Mouse (Mus musculus): ENCODE data around the gene Proser2. TPM values are rescaled to one million over a fixed set of nuclear protein-coding genes. Genes with fewer than 3 reads are reported as not detected.

Proser2 gene
- polyA plus RNA-seq, 2 experiments: 1.6 to 3.0 TPM

GRCm38 (mm10) chr2:6075530-6075896 lies 54.5 kb downstream of the Proser2 start:
- Histone ChIP-seq H3K27ac (no peak overlapping the region), H3K4me1 (replicated peaks; ENCODE audit: control insufficient read depth in 2 of 2, insufficient read depth in 2 of 2, low read length in 1 of 2) (peaks cover 0 to 22% of the 10 kb centered on the region in 2 experiments; a peak in 3 of 4 replicates), H3K27me3 (ENCODE audit: control insufficient read depth, insufficient read depth, low read length) (no peaks in the 10 kb centered on the region), H3K4me2 (ENCODE audit: low read depth) (no peak overlapping the region), H3K4me3 (ENCODE audit: insufficient read depth in 1 of 2, low read depth in 2 of 2, low read length in 2 of 2) (no peak overlapping the region), H3K9me3 (ENCODE audit: control insufficient read depth, low read length) (no peaks in the 10 kb centered on the region), H3K9ac (replicated peaks) (no peak overlapping the region), H3K36me3 (replicated peaks; ENCODE audit: control insufficient read depth, insufficient read depth, low read depth) (no peaks in the 10 kb centered on the region)
- TF ChIP-seq CTCF (IDR thresholded peaks at IDR 0.05; ENCODE audit: low read depth) (no peak), EP300 (IDR thresholded peaks at IDR 0.05; ENCODE audit: low read depth) (no peak)
- 34% methylated on average over 1 of the region's 1 CpGs for WGBS (ENCODE audit: insufficient replicate concordance)
- DNase-seq (ENCODE audit: low read depth in 3 of 3, low spot score in 3 of 3) (no peak), ATAC-seq (ENCODE audit: insufficient read depth) (no peak)

GRCm38 (mm10) chr2:6074891-6075529 lies 55.0 kb downstream of the Proser2 start:
- H3K27ac ChIP-seq: no peak overlapping the region
- 0 out of 2 replicates have a peak, but pooled peaks have one; percentile 17 for ATAC-seq (ENCODE audit: insufficient read depth)
- H3K4me1 ChIP-seq (replicated peaks; ENCODE audit: control insufficient read depth in 2 of 2, insufficient read depth in 2 of 2, low read length in 1 of 2): peaks cover 0 to 22% of the 10 kb centered on the region in 2 experiments; a peak in 3 of 4 replicates
- DNase-seq (ENCODE audit: low read depth in 3 of 3, low spot score in 3 of 3): no peak
- H3K27me3 ChIP-seq (ENCODE audit: control insufficient read depth, insufficient read depth, low read length): no peaks in the 10 kb centered on the region
- H3K4me2 ChIP-seq (ENCODE audit: low read depth): no peak overlapping the region
- no peaks in the 10 kb centered on the region for H3K36me3 ChIP-seq (replicated peaks; ENCODE audit: control insufficient read depth, insufficient read depth, low read depth)
- 53% methylated on average over 10 of the region's 10 CpGs for WGBS (ENCODE audit: insufficient replicate concordance)
- TF ChIP-seq EP300 (IDR thresholded peaks at IDR 0.05; ENCODE audit: low read depth) (no peak), CTCF (IDR thresholded peaks at IDR 0.05; ENCODE audit: low read depth) (no peak)
- no peak overlapping the region for H3K9ac ChIP-seq (replicated peaks)
- H3K4me3 ChIP-seq (ENCODE audit: insufficient read depth in 1 of 2, low read depth in 2 of 2, low read length in 2 of 2): no peak overlapping the region
- no peaks in the 10 kb centered on the region for H3K9me3 ChIP-seq (ENCODE audit: control insufficient read depth, low read length)

GRCm38 (mm10) chr2:6072685-6073260 lies 57.2 kb downstream of the Proser2 start:
- Histone ChIP-seq H3K27ac (no peak overlapping the region), H3K27me3 (ENCODE audit: control insufficient read depth, insufficient read depth, low read length) (no peaks in the 10 kb centered on the region), H3K36me3 (replicated peaks; ENCODE audit: control insufficient read depth, insufficient read depth, low read depth) (no peaks in the 10 kb centered on the region), H3K4me1 (replicated peaks; ENCODE audit: control insufficient read depth in 2 of 2, insufficient read depth in 2 of 2, low read length in 1 of 2) (peaks cover 0 to 22% of the 10 kb centered on the region in 2 experiments; a peak in 3 of 4 replicates), H3K9me3 (ENCODE audit: control insufficient read depth, low read length) (no peaks in the 10 kb centered on the region), H3K9ac (replicated peaks) (no peak overlapping the region), H3K4me3 (ENCODE audit: insufficient read depth in 1 of 2, low read depth in 2 of 2, low read length in 2 of 2) (no peak overlapping the region), H3K4me2 (ENCODE audit: low read depth) (no peak overlapping the region)
- TF ChIP-seq CTCF (IDR thresholded peaks at IDR 0.05; ENCODE audit: low read depth): no peak
- TF ChIP-seq EP300 (IDR thresholded peaks at IDR 0.05; ENCODE audit: low read depth): no peak
- ATAC-seq (ENCODE audit: insufficient read depth): no peak
- 58% methylated on average over 7 of the region's 7 CpGs for WGBS (ENCODE audit: insufficient replicate concordance)
- no peak for DNase-seq (ENCODE audit: low read depth in 3 of 3, low spot score in 3 of 3)

- Histone ChIP-seq H3K27me3 (ENCODE audit: control insufficient read depth, insufficient read depth, low read length) (no peaks in the 10 kb centered on the region), H3K4me1 (replicated peaks; ENCODE audit: control insufficient read depth in 2 of 2, insufficient read depth in 2 of 2, low read length in 1 of 2) (peaks cover 0 to 22% of the 10 kb centered on the region in 2 experiments; a peak in 3 of 4 replicates), H3K9ac (replicated peaks) (no peak overlapping the region), H3K9me3 (ENCODE audit: control insufficient read depth, low read length) (no peaks in the 10 kb centered on the region), H3K36me3 (replicated peaks; ENCODE audit: control insufficient read depth, insufficient read depth, low read depth) (no peaks in the 10 kb centered on the region), H3K4me2 (ENCODE audit: low read depth) (no peak overlapping the region), H3K27ac (no peak overlapping the region), H3K4me3 (ENCODE audit: insufficient read depth in 1 of 2, low read depth in 2 of 2, low read length in 2 of 2) (no peak overlapping the region)
- TF ChIP-seq CTCF (IDR thresholded peaks at IDR 0.05; ENCODE audit: low read depth) (0 out of 2 replicates have a peak, but pooled peaks have one; percentile 10), EP300 (IDR thresholded peaks at IDR 0.05; ENCODE audit: low read depth) (no peak)
- peak; percentile 78 for ATAC-seq (ENCODE audit: insufficient read depth)
- WGBS (ENCODE audit: insufficient replicate concordance): 22% methylated on average over 11 of the region's 11 CpGs
- DNase-seq (ENCODE audit: low read depth in 3 of 3, low spot score in 3 of 3): peak; percentile 22 to 40 (median 37)
Measured at GRCm38 (mm10) chr2:6071598-6072440, 58.2 kb downstream of the Proser2 start.

GRCm38 (mm10) chr2:6070925-6071324 lies 59.1 kb downstream of the Proser2 start:
- DNase-seq (ENCODE audit: low read depth in 3 of 3, low spot score in 3 of 3) (no peak), ATAC-seq (ENCODE audit: insufficient read depth) (no peak)
- no peak overlapping the region for H3K9ac ChIP-seq (replicated peaks)
- H3K36me3 ChIP-seq (replicated peaks; ENCODE audit: control insufficient read depth, insufficient read depth, low read depth): no peaks in the 10 kb centered on the region
- peaks cover 0 to 22% of the 10 kb centered on the region in 2 experiments; a peak in 3 of 4 replicates for H3K4me1 ChIP-seq (replicated peaks; ENCODE audit: control insufficient read depth in 2 of 2, insufficient read depth in 2 of 2, low read length in 1 of 2)
- TF ChIP-seq EP300 (IDR thresholded peaks at IDR 0.05; ENCODE audit: low read depth): no peak
- TF ChIP-seq CTCF (IDR thresholded peaks at IDR 0.05; ENCODE audit: low read depth): no peak
- H3K27ac ChIP-seq: no peak overlapping the region
- H3K4me2 ChIP-seq (ENCODE audit: low read depth): no peak overlapping the region
- no peaks in the 10 kb centered on the region for H3K9me3 ChIP-seq (ENCODE audit: control insufficient read depth, low read length)
- 27% methylated on average over 11 of the region's 11 CpGs for WGBS (ENCODE audit: insufficient replicate concordance)
- H3K4me3 ChIP-seq (ENCODE audit: insufficient read depth in 1 of 2, low read depth in 2 of 2, low read length in 2 of 2): no peak overlapping the region
- no peaks in the 10 kb centered on the region for H3K27me3 ChIP-seq (ENCODE audit: control insufficient read depth, insufficient read depth, low read length)
